Mouse (Mus musculus) macrophage (primary cell): ENCODE data around the gene Srrm1. TPM values are rescaled to one million over a fixed set of nuclear protein-coding genes. Genes with fewer than 3 reads are reported as not detected.

Experiments
- H3K27ac ChIP-seq: fragments of 350-480 bp; formaldehyde crosslinking; 2 replicates; pipeline ENCODE4 v1.9.0; 2021
- H3K36me3 ChIP-seq: fragments of 350-480 bp; formaldehyde crosslinking; 2 replicates; pipeline ENCODE4 v1.9.0; 2021; ENCODE audit errors: inconsistent target
- H3K4me3 ChIP-seq: fragments of 350-480 bp; formaldehyde crosslinking; 2 replicates; pipeline ENCODE4 v1.9.0; 2021; ENCODE audit errors: inconsistent target
- H3K79me2 ChIP-seq: fragments of 350-480 bp; formaldehyde crosslinking; 2 replicates; pipeline ENCODE4 v1.9.0; 2021; ENCODE audit errors: inconsistent target
- WGBS: methylation state at CpG from one replicate; pipeline ENCODE4 v1.1.7; 2026; ENCODE audit warnings: inconsistent platforms; ENCODE audit not compliant: missing documents; 5-methylcytosine and 5-hydroxymethylcytosine counted together
- polyA plus RNA-seq: library from polyadenylated mRNA; stranded (reverse); fragments of 250-400 nt; gene quantifications from 3 replicates; pipeline ENCODE4 v1.2.4, GENCODE M21; 2018; ENCODE audit warnings: inconsistent platforms

Srrm1 gene
- polyA plus RNA-seq, 1 experiment from 2014 or later, result 270 TPM

DNA sequence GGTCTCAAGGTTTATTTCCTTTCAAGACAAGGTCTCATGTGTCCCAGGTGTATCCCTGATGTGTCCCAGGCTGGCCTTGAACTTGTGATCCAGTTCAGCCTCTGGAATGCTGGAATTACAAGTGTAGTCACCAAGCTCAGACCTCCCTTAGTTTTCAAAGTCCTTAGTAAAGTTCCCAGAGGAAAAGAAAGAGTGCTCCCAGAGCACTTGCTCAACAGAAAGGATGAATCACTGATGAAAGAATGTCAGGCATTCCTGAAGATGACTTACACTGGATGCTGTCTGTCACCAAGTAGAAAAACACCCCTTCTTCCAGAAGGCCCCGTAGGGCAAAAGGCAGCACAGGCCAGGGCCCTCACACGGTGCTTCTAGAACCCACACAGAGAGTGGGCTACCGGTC is 52.0 kb downstream of the Srrm1 start:
- no peaks in the 10 kb centered on the region for H3K79me2 ChIP-seq
- H3K4me3 ChIP-seq, result no peak overlapping the region
- H3K36me3 ChIP-seq, result no peaks in the 10 kb centered on the region
- no peak overlapping the region for H3K27ac ChIP-seq
- 97% methylated on average over 3 of the region's 3 CpGs for WGBS

DNA sequence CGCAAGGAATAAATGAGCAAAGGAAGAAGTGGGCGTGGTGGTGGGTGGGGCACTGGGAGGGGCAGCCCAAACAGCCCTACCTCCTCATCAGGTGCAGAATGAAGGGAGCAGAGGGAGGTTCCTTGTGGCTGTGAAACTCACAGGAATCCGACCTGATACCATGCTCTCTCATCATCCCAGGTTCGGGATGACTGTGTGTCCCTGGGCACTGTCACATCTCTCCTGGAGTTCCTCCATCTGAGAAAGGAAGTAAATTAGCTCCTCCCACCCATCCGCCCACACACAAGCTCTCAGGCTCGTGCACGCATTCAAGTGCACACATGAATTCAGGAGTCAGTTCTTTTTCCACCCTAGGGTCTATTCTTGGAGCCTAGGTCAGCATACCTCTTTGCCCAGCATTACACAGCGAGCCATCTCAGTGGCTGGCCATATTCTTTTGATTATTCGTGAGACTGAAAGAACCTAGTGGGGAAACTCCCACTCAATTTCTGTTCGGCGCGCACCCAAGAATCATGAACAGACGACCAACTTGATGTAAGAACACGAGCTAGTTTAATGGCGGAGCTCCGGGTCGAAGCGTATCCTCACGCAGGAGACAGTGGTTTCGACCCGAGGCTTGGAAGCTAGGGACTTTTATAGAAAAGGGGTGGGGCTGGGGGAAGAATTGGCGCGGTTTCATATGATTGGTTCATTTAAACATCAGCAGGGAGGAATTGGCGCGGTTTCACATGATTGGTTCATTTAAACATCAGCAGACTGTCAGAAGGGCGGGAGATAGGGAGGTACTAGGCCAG is 52.7 kb downstream of the Srrm1 start:
- Histone ChIP-seq H3K27ac (no peak overlapping the region), H3K79me2 (no peaks in the 10 kb centered on the region), H3K36me3 (no peaks in the 10 kb centered on the region), H3K4me3 (no peak overlapping the region)
- WGBS, result 78% methylated on average over 23 of the region's 26 CpGs

DNA sequence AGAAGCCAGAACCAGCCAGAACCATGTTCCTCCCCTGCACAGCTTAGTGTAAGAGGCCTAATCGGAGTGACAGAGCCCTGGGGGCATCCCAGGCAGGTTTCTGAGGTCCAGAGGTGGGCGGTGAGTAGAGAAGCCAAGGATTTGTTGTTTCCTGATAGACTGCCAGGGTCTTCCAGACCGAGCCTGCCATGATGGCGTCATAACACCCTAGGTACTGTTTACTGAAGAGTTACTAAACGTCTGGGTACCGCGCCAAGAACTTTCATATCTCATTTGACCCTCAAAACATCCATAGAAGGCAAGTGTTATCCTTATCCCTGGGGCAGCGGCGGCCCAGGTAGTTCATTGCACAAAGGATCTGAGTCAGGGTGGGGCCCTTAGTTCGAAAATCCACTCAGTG is 54.4 kb downstream of the Srrm1 start:
- no peak overlapping the region for H3K4me3 ChIP-seq
- H3K36me3 ChIP-seq, result no peaks in the 10 kb centered on the region
- H3K27ac ChIP-seq, result no peak overlapping the region
- no peaks in the 10 kb centered on the region for H3K79me2 ChIP-seq
- 96% methylated on average over 10 of the region's 10 CpGs for WGBS

DNA sequence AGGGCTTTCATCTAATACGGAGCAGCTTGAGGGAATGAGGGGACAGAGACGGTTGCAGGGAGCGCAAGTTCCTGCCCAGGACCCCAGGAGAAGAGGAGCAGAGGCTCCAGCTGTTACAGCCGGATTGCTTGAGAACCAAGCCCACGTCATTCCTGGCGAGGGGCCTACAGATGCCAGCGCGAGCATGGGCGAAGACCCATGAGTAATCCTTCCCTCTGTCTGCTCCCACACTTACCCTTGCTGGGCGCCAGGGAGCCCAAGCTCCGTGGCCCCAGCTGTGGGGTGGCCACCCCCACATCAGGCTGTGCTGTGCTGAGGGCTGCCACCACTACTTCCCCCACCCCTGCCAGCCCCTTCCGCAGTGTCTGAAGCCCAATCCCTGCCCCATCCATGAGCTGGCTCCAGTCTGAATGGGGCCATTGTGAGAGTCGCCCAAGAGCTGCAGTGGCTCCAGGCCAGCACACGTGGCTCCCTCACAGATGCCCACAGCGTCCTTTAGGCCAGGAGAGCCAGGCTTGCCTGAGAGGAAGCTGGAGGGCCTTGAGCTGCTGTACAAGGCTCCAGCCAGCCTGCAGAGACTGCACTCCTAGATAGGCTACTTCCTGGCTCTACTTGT is 55.1 kb downstream of the Srrm1 start:
- Histone ChIP-seq H3K27ac (no peak overlapping the region), H3K36me3 (no peaks in the 10 kb centered on the region), H3K4me3 (no peak overlapping the region), H3K79me2 (no peaks in the 10 kb centered on the region)
- WGBS, result 80% methylated on average over 14 of the region's 15 CpGs

DNA sequence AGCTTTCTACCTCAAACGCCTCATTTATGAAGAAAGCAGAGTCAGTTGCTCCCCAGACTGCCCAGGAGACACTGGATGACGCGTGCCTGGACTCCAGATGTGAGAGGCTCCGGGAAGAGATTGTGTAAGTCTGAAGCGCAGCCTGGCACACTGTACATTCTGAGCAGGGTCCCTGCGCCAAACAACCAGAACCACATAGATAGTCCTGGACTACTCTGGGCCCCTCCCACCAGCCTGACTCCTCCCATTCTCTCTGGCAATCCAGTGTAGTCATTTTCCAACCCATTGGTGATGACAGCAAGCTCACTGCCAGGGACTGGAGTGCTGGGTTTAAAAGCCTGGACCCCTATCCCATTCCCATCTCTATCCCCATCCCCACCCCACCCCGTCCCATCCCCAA is 56.0 kb downstream of the Srrm1 start:
- H3K27ac ChIP-seq, result no peak overlapping the region
- H3K4me3 ChIP-seq, result no peak overlapping the region
- 92% methylated on average over 7 of the region's 7 CpGs for WGBS
- H3K36me3 ChIP-seq, result no peaks in the 10 kb centered on the region
- no peaks in the 10 kb centered on the region for H3K79me2 ChIP-seq

DNA sequence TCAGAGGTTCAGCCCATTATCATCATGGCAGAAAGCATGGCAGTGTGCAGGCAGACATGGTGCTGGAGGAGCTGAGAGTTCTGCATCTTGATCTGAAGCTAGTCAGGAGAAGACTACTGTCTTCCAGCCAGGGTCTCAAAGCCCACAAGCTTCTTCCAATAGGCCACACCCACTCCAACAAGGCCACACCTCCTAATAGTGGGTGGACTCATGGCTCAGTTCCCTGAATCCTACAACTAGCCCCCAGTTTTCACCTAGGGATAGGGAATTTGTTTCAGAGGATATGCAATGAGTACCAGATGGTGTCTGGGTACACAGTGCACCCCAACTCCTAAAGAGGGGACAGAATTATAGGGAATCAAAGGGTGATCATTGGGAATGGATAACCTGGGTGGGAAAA is 56.6 kb downstream of the Srrm1 start:
- no peak overlapping the region for H3K4me3 ChIP-seq
- no peaks in the 10 kb centered on the region for H3K36me3 ChIP-seq
- no peaks in the 10 kb centered on the region for H3K79me2 ChIP-seq
- H3K27ac ChIP-seq, result no peak overlapping the region

DNA sequence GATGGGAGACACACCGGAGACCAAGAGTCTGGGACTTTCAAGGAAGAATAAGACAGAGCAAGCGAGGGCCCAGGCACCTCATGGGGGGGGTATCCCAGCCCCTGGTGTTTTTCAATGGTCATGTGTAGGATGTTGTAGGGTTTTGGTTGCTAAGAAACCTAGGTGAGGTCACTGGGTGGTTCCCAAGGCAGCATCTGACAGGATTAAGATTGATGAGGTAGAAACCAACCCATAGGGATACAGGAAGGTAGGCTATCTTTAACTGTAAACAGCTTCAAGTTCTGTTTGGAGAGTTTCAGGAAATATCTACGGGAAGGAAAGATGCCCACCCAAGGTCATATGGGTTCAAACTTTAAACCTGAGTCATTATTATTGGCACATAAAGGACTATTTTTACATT is 59.3 kb downstream of the Srrm1 start:
- H3K27ac ChIP-seq, result no peak overlapping the region
- H3K79me2 ChIP-seq, result no peaks in the 10 kb centered on the region
- no peak overlapping the region for H3K4me3 ChIP-seq
- 81% methylated on average over 3 of the region's 3 CpGs for WGBS
- H3K36me3 ChIP-seq, result no peaks in the 10 kb centered on the region

DNA sequence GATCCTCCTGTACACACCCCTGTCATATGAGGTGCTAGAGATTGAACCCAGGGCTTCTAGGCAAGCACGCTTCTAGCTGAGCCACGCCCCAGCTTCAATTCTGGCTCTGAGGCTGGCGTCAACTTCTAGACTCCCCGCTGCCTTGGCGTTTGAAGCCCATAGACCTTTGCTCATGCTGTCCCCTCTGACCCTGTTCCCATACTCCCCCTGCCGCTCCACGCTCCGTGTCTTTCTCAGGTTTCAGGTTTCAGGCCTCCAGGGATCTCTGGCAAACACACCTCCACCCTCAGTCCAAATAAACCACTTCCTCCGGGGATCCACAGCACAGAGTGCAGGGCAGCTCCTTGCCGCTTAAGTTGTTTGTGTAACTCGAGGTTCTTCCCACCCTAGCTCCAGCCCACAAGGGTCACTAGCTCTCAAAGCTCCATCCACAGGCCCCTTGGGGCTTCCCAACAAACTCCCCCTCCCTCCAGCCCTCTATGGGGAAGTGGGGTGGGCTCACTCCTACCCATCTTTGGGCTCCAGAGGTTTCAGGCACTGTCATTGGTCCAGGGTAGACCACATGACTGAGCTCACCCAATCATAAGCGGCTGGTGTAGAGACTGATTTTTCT is 60.5 kb downstream of the Srrm1 start:
- Histone ChIP-seq H3K36me3 (no peaks in the 10 kb centered on the region), H3K79me2 (no peaks in the 10 kb centered on the region), H3K4me3 (no peak overlapping the region), H3K27ac (no peak overlapping the region)
- 32% methylated on average over 11 of the region's 12 CpGs for WGBS

DNA sequence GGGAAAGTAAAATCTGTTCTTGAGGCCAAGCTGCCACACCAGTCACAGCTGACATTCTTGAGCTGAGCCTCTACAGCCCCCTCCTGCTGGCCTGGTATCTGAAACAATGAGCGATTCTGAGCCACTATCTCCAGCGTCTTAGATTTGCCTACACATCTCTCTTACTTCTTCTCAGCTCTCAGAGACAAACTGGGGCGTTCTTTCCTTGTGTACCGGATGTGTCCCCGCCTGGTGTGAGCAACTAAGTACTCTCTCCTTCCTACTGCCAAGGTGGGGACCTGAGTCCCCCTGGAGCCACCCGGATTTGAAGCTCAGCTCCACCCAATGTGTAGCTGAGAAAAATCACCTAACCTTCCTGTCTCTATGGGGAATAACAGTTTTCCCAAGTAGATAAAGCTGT is 61.3 kb downstream of the Srrm1 start:
- Histone ChIP-seq H3K4me3 (no peak overlapping the region), H3K79me2 (no peaks in the 10 kb centered on the region), H3K36me3 (no peaks in the 10 kb centered on the region), H3K27ac (no peak overlapping the region)
- 86% methylated on average over 6 of the region's 6 CpGs for WGBS

DNA sequence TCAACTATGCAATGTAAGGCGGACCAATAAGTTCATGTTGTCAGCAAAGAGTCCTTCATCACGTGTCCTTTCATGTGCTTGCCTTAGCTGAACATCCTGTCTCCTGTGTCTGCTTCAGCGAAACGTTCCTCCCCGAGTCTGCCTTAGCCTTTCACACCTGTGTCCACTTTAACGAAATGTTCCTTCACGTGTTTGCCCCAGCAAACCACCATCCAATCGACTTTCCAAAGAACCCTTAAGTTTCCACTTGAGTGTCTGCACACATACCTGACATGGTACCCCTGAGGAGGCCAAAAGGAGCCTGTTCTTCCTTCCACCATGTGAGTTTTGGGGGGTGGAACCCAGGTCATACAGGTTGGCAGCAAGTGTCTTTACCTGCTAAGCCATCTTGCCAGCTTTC is 61.9 kb downstream of the Srrm1 start:
- WGBS, result 95% methylated on average over 8 of the region's 8 CpGs
- Histone ChIP-seq H3K36me3 (no peaks in the 10 kb centered on the region), H3K27ac (no peak overlapping the region), H3K79me2 (no peaks in the 10 kb centered on the region), H3K4me3 (no peak overlapping the region)

DNA sequence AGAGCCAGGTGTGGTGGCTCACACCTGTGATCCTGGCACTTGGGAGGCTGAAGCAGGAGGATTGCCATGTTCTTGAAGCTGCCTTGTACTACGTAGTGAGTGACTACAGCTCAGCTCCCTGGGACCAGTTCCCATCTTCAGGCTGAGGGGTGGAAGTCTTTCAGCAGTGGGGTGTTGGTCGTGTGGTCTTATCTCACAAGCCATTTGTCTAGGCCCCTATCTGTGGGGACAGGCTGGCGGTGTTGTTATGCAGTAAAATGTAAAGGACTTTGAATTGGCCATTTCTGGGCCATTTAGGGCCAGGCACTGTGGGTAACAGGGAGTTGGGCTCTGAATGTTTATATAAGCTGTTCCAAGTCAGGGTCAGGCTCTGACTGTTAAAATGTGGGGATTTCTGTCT is 65.1 kb downstream of the Srrm1 start:
- no peak overlapping the region for H3K4me3 ChIP-seq
- no peak overlapping the region for H3K27ac ChIP-seq
- WGBS, result 84% methylated on average over 3 of the region's 3 CpGs
- H3K36me3 ChIP-seq, result no peaks in the 10 kb centered on the region
- no peaks in the 10 kb centered on the region for H3K79me2 ChIP-seq

DNA sequence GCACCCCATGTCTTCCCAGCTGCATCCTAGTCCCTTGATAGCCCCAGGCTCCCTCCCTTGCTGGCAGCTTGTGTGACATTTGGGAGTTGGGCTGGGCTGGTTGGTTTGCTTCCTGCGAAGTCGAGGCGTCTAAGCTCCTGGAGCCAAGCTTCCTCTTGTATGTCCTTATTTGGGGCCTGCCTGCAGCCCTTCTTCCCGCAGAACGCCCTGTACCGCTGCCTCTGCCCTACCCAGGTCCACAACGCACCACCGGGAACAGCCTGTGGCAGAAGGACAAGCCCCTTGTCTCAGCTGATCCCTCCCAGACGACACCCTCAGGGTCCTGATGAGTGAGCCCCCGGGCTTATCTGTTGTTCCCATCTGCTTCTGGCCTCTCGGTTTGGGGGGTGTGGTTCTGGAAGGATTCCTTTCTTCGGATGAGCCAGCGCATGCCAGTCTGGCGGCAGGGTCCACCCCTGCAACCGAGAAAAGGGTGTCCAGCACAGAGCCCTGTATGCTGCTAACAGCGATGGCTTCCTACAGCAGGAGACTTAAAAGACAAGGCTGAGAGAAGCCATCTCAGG is 66.2 kb downstream of the Srrm1 start:
- WGBS, result 43% methylated on average over 16 of the region's 16 CpGs
- Histone ChIP-seq H3K36me3 (no peaks in the 10 kb centered on the region), H3K79me2 (no peaks in the 10 kb centered on the region), H3K27ac (no peak overlapping the region), H3K4me3 (no peak overlapping the region)

DNA sequence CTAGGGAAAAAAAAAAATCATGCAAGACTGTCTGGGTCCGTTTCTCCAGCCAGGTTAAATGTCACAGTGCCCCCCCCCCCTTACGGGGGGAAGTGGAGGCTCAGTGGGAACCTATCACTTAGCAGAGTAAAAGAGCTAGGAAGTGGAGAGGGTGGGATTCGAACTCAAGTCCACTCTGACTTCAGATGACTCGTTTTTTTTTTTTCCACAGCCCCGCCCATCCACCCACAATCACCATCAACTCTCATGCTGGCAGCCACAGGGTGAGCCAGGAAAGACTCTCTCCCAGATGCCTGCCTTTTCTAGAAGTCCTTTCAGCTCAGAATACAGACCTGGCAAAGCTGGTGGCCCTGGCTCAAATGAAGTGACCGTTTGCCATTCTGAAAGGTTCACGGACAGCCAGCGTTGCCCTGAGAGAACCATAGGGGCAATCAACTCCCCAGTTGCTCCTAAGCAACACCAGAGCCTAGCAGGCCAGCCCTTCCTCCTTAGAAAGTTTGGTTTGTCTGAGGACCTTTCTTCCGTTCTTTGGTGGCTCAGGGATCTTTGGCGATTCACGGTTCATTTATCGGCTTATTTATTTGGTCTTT is 67.0 kb downstream of the Srrm1 start:
- Histone ChIP-seq H3K36me3 (no peaks in the 10 kb centered on the region), H3K79me2 (no peaks in the 10 kb centered on the region), H3K4me3 (no peak overlapping the region), H3K27ac (no peak overlapping the region)
- 77% methylated on average over 10 of the region's 12 CpGs for WGBS

DNA sequence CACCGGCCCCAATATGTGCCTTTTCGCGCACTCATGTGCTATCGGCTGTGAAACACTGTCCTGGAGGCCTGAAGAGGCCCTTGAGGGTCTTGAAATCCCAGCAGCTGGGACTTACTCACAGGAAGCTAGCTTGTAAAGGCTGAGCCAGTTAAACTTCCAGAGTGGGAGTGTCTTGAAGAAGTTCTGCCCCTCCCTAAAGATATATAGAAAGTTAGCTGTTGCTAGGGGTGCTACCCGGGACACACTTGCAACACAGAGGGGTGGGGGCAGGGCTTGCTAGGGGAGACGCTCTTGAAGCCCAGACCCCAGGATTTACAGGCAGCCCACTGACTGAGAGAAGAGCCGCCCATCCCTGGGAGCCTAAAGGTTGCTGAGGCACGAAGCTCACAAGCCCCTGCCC is 67.7 kb downstream of the Srrm1 start:
- no peaks in the 10 kb centered on the region for H3K79me2 ChIP-seq
- H3K27ac ChIP-seq, result no peak overlapping the region
- no peaks in the 10 kb centered on the region for H3K36me3 ChIP-seq
- WGBS, result 90% methylated on average over 8 of the region's 8 CpGs
- H3K4me3 ChIP-seq, result no peak overlapping the region

DNA sequence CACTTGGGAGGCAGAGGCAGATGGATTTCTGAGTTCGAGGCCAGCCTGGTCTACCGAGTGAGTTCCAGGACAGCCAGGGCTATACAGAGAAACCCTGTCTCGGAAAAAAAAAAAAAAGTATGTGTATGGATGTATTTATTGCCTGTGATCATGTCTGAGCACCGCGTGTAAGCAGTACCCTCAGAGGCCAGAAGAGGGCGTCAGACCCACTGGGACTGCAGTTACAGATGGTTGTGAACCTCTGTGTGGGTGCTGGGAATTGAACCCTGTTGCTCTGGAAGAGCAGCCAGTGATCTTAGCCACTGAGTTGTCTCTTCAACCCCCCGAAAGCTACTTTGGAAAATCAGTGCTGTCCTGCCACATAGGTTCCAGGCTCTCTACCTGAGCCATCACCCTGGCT is 69.2 kb downstream of the Srrm1 start:
- Histone ChIP-seq H3K79me2 (no peaks in the 10 kb centered on the region), H3K4me3 (no peak overlapping the region), H3K36me3 (no peaks in the 10 kb centered on the region), H3K27ac (no peak overlapping the region)
- WGBS, result 84% methylated on average over 4 of the region's 7 CpGs
